ENCODE assay signal across 26 mouse cellular contexts in the genomic region with DNA sequence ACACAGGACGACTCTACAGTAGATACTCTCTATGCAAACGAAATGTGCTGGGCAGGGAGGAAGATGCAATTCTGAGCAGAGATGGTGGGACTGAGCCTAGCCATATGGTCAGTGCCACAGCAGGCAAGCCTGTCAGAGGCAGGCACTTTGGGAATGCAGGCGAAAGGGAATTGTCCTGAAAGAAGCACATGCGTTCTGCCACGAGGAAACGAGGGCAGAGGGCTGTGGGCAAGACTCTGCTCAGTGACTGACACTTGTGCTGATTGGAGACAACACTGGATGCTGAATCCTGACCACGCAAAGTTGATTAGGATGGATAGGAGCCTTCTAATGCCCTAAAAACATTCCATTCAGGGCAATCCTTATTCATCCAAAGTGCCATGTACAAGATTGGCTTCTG.
DNase-seq lines count a peak whose midpoint lies in the region; ATAC-seq and TF ChIP-seq lines count a peak whose summit lies in the region.
"Had no signal": no experiment of that assay in that cellular context is flagged by ENCODE, and none has a peak within 500 bp of the region (broad histone marks: within the 10 kb centered on the region; RNA-seq: fewer than 3 reads in every experiment).

No protein-coding gene starts in this region.

- H3K4me2 ChIP-seq in hindbrain, postnatal 0 days (ENCODE audit: low read depth, low read length) = no peak overlapping the region
- no peak overlapping the region for H3K4me2 ChIP-seq in midbrain, postnatal 0 days (ENCODE audit: low read depth, low read length, poor library complexity, severe bottlenecking)
- H3K4me2 ChIP-seq: embryonic facial prominence, embryonic 13.5 days; forebrain, embryonic 15.5 days; heart, embryonic 12.5 days; liver, embryonic 12.5 days had no signal

- H3K4me3 ChIP-seq in hindbrain, postnatal 0 days (ENCODE audit: low read length) = no peak overlapping the region
- no peak overlapping the region for H3K4me3 ChIP-seq in midbrain, postnatal 0 days (ENCODE audit: low read depth, low read length)
- H3K4me3 ChIP-seq: embryonic facial prominence, embryonic 13.5 days; forebrain, embryonic 10.5 days; forebrain, embryonic 15.5 days; heart, adult 2 months; heart, embryonic 12.5 days; left cerebral cortex, adult 2 months; liver, embryonic 12.5 days had no signal

- H3K27me3 ChIP-seq in hindbrain, postnatal 0 days (ENCODE audit: insufficient read depth, low read length) = no peaks in the 10 kb centered on the region
- no peaks in the 10 kb centered on the region for H3K27me3 ChIP-seq in midbrain, postnatal 0 days (ENCODE audit: insufficient read depth, low read length)
- H3K27me3 ChIP-seq: embryonic facial prominence, embryonic 13.5 days; forebrain, embryonic 15.5 days; heart, embryonic 12.5 days; liver, embryonic 12.5 days; Patski had no signal

- 42% methylated on average over 7 of the region's 7 CpGs for WGBS in hindbrain, postnatal 0 days
- 46% methylated on average over 7 of the region's 7 CpGs for WGBS in midbrain, postnatal 0 days

- H3K9me3 ChIP-seq in hindbrain, postnatal 0 days (ENCODE audit: low read length) = no peaks in the 10 kb centered on the region
- H3K9me3 ChIP-seq in midbrain, postnatal 0 days (ENCODE audit: low read length) = no peaks in the 10 kb centered on the region
- H3K9me3 ChIP-seq: embryonic facial prominence, embryonic 13.5 days; forebrain, embryonic 10.5 days; forebrain, embryonic 15.5 days; liver, embryonic 12.5 days had no signal

- peak; percentile 25 to 28 for DNase-seq in cerebellum, postnatal 25 days
- no peak for DNase-seq in cerebellum, adult 11-12 months
- peak; percentile 35 for DNase-seq in left cerebral cortex, postnatal 4 days
- no peak for DNase-seq in left cerebral cortex, adult 9 months (ENCODE audit: low spot score in 2 of 2)
- peak; percentile 19 for DNase-seq in hindbrain, postnatal 0 days (ENCODE audit: low spot score)
- peak; percentile 42 for DNase-seq in midbrain, postnatal 0 days (ENCODE audit: low spot score)
- DNase-seq in thymus, postnatal 4 days = no peak
- DNase-seq in kidney, postnatal 14 days = no peak
- DNase-seq: adrenal gland, postnatal 14 days; cerebellum, adult 11 months; embryo, embryonic 11 days; heart, adult 2 months; heart, postnatal 4 days; kidney, adult 11 months; kidney, postnatal 25 days; liver, postnatal 0 days; right cerebral cortex, postnatal 14 days had no signal

- H3K36me3 ChIP-seq in hindbrain, postnatal 0 days (ENCODE audit: insufficient read depth, low read length) = no peaks in the 10 kb centered on the region
- H3K36me3 ChIP-seq in midbrain, postnatal 0 days (ENCODE audit: insufficient read depth, low read length) = no peaks in the 10 kb centered on the region
- H3K36me3 ChIP-seq: embryonic facial prominence, embryonic 13.5 days; forebrain, embryonic 10.5 days; forebrain, embryonic 15.5 days; heart, embryonic 12.5 days; liver, embryonic 12.5 days had no signal

- TF ChIP-seq CTCF in hindbrain, postnatal 0 days (IDR thresholded peaks at IDR 0.05; ENCODE audit: low read depth) = no peak
- TF ChIP-seq CTCF in midbrain, postnatal 0 days (IDR thresholded peaks at IDR 0.05) = no peak

- H3K4me1 ChIP-seq in hindbrain, postnatal 0 days (ENCODE audit: insufficient read depth, low read length) = peaks cover 2% of the 10 kb centered on the region; the same call in 1 of the 2 replicates
- no peaks in the 10 kb centered on the region for H3K4me1 ChIP-seq in midbrain, postnatal 0 days (ENCODE audit: insufficient read depth, low read length)
- H3K4me1 ChIP-seq: embryonic facial prominence, embryonic 13.5 days; forebrain, embryonic 15.5 days; heart, embryonic 12.5 days; liver, embryonic 12.5 days had no signal

- no peak overlapping the region for H3K27ac ChIP-seq in hindbrain, postnatal 0 days
- H3K27ac ChIP-seq in midbrain, postnatal 0 days (ENCODE audit: low read depth, low read length) = no peak overlapping the region
- H3K27ac ChIP-seq: embryonic facial prominence, embryonic 13.5 days; forebrain, embryonic 10.5 days; forebrain, embryonic 15.5 days; heart, adult 2 months; left cerebral cortex, adult 2 months; liver, embryonic 12.5 days; macrophage had no signal

- intact Hi-C loops in left cerebral cortex, postnatal 4 days (cut with DNase I) = no loop called here

- ATAC-seq in hindbrain, postnatal 0 days = peak; percentile 35; the same call in 1 of the 2 replicates
- ATAC-seq in midbrain, postnatal 0 days (ENCODE audit: low FRiP score) = no peak
- ATAC-seq: forebrain, embryonic 15.5 days; inflammation-experienced regulatory T-cells, adult 6 months; liver, embryonic 12.5 days; liver, postnatal 0 days; Patski had no signal

- H3K9ac ChIP-seq in hindbrain, postnatal 0 days (replicated peaks; ENCODE audit: low read length) = no peak overlapping the region
- H3K9ac ChIP-seq in midbrain, postnatal 0 days (replicated peaks; ENCODE audit: low read length, poor library complexity, severe bottlenecking) = no peak overlapping the region
- H3K9ac ChIP-seq: embryonic facial prominence, embryonic 13.5 days; forebrain, embryonic 15.5 days; heart, embryonic 12.5 days; liver, embryonic 12.5 days; liver, postnatal 0 days had no signal

Comparison
In these comparisons a context has a peak if more than half of its experiments do, and no peak if none do; other contexts are left out.
1. DNase-seq: peak in cerebellum, postnatal 25 days (2 of 2), left cerebral cortex, postnatal 4 days (single experiment), hindbrain, postnatal 0 days (single experiment) and midbrain, postnatal 0 days (single experiment); none in cerebellum, adult 11-12 months (single experiment), left cerebral cortex, adult 9 months (0 of 2), thymus, postnatal 4 days (single experiment) and kidney, postnatal 14 days (single experiment).